Mouse (Mus musculus): ENCODE data around the gene Ctsl. TPM values are rescaled to one million over a fixed set of nuclear protein-coding genes. Genes with fewer than 3 reads are reported as not detected.

Ctsl gene
- polyA plus RNA-seq, 1 experiment from 2014 or later: 1,193 TPM

DNA sequence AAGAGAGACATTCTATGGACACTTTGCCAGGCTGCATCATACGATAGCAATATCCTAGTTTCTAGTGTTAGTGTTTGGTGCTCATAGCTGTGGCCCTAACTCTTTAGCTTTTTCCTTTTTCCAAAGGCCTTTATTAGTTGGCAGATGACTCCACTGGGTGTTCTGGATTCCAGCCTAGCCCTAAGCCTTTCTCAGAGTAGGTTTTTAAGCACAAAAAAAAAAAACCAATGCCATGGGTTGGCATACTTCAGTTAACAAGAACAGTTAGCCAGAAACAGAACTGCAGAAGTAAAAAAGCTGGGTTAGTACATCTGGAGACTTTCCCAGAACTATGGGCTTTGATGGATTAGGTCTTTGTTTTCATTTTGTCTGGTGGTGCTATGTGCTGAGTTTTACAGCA, 12.2 kb downstream of the Ctsl start:
- no peak for TF ChIP-seq CTCF (IDR thresholded peaks at IDR 0.05; ENCODE audit: low read depth)
- no peak overlapping the region for H3K4me3 ChIP-seq (ENCODE audit: low read depth, low read length)
- 87% methylated on average over 1 of the region's 1 CpGs for WGBS
- no peak for ATAC-seq
- no peaks in the 10 kb centered on the region for H3K9me3 ChIP-seq (ENCODE audit: control insufficient read depth)
- H3K27me3 ChIP-seq (replicated peaks; ENCODE audit: control insufficient read depth, insufficient read depth, low read length): no peaks in the 10 kb centered on the region
- H3K36me3 ChIP-seq (ENCODE audit: control insufficient read depth, insufficient read depth): peaks cover 6% of the 10 kb centered on the region
- H3K27ac ChIP-seq (ENCODE audit: low read depth, low read length): no peak overlapping the region
- no peak overlapping the region for H3K4me2 ChIP-seq (replicated peaks; ENCODE audit: low read depth)
- no peaks in the 10 kb centered on the region for H3K4me1 ChIP-seq (replicated peaks; ENCODE audit: control insufficient read depth, insufficient read depth, low read length)
- no peak overlapping the region; the same call in 1 of the 2 replicates for H3K9ac ChIP-seq (ENCODE audit: low read depth, low read length)

DNA sequence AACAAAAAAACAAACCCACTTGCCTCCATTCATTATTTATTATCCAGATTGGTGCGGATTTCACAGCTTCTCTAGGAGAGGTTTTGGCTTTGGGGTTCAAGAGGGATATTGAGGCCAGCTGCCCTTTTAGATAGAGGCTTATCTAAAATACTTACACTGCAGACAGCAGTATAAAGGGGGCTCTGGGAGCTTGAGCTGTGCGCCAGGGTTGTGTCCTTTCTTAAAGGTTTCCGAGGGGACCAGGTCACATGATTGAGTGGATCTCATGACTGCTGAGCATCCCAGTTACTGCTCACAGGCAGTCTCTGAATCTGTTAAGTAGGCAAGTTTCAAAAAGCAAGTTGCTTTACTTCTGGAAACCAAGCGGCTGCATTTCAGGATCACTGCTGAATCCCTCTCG, 13.3 kb downstream of the Ctsl start:
- H3K27ac ChIP-seq (ENCODE audit: low read depth, low read length): no peak overlapping the region
- ATAC-seq: no peak
- H3K9me3 ChIP-seq (ENCODE audit: control insufficient read depth): no peaks in the 10 kb centered on the region
- no peak overlapping the region for H3K9ac ChIP-seq (ENCODE audit: low read depth, low read length)
- peaks cover 4% of the 10 kb centered on the region; the same call in 1 of the 2 replicates for H3K36me3 ChIP-seq (ENCODE audit: control insufficient read depth, insufficient read depth)
- H3K4me1 ChIP-seq (replicated peaks; ENCODE audit: control insufficient read depth, insufficient read depth, low read length): no peaks in the 10 kb centered on the region
- no peak for TF ChIP-seq CTCF (IDR thresholded peaks at IDR 0.05; ENCODE audit: low read depth)
- H3K27me3 ChIP-seq (replicated peaks; ENCODE audit: control insufficient read depth, insufficient read depth, low read length): no peaks in the 10 kb centered on the region
- no peak overlapping the region for H3K4me3 ChIP-seq (ENCODE audit: low read depth, low read length)
- H3K4me2 ChIP-seq (replicated peaks; ENCODE audit: low read depth): no peak overlapping the region
- WGBS: 74% methylated on average over 5 of the region's 5 CpGs

DNA sequence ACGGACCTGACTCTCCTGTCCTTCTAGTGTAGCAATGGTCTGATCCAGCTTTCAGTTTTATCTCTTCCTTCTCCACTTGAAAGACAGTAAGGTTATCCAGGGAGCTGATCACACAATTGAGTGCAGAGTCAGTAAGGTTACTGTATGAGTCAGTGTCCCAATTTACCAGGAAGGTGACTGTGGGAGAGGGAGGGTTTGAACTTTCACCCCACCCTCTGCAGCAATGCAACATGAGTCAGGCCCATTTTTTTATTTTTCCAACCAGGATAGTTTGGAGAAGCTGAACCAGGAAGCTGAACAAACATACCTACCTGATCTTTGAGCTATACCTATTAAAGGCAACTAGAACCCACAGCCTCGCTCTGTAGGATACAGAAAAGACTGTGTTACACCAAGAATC, 21.2 kb downstream of the Ctsl start:
- H3K27ac ChIP-seq (ENCODE audit: low read depth, low read length): no peak overlapping the region
- H3K4me3 ChIP-seq (ENCODE audit: low read depth, low read length): no peak overlapping the region
- no peaks in the 10 kb centered on the region for H3K36me3 ChIP-seq (ENCODE audit: control insufficient read depth, insufficient read depth)
- peak; percentile 86 for ATAC-seq
- WGBS: 56% methylated on average over 2 of the region's 2 CpGs
- H3K27me3 ChIP-seq (replicated peaks; ENCODE audit: control insufficient read depth, insufficient read depth, low read length): no peaks in the 10 kb centered on the region
- no peak for TF ChIP-seq CTCF (IDR thresholded peaks at IDR 0.05; ENCODE audit: low read depth)
- H3K9me3 ChIP-seq (ENCODE audit: control insufficient read depth): no peaks in the 10 kb centered on the region
- H3K4me2 ChIP-seq (replicated peaks; ENCODE audit: low read depth): no peak overlapping the region
- no peaks in the 10 kb centered on the region for H3K4me1 ChIP-seq (replicated peaks; ENCODE audit: control insufficient read depth, insufficient read depth, low read length)
- H3K9ac ChIP-seq (ENCODE audit: low read depth, low read length): no peak overlapping the region

DNA sequence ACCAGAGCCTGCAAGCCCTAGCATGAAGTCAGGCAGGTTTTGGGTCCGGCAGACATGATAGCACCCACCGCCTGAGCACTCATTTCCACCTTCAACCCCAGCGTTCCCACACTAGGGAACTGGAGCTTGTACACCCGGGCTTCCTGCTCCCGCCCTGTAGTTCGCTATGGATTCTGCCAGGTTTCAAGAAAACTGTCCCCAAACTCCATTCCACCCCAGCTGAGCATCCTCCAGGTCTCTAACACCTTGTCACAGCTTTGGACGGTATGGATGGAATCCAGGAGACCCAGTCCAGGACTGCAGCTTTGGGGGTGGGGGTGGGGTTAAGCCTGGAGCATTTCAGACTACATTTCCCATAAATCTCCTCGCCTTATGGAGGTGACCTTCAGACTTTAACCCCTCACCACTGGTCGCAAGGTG, 26.6 kb downstream of the Ctsl start:
- H3K36me3 ChIP-seq (ENCODE audit: control insufficient read depth, insufficient read depth): no peaks in the 10 kb centered on the region
- peak; percentile 74 for ATAC-seq
- no peaks in the 10 kb centered on the region for H3K4me1 ChIP-seq (replicated peaks; ENCODE audit: control insufficient read depth, insufficient read depth, low read length)
- H3K27me3 ChIP-seq (replicated peaks; ENCODE audit: control insufficient read depth, insufficient read depth, low read length): no peaks in the 10 kb centered on the region
- 3% methylated on average over 9 of the region's 9 CpGs for WGBS
- H3K4me3 ChIP-seq (ENCODE audit: low read depth, low read length): peak overlapping the region; percentile 44
- H3K9me3 ChIP-seq (ENCODE audit: control insufficient read depth): no peaks in the 10 kb centered on the region
- TF ChIP-seq CTCF (IDR thresholded peaks at IDR 0.05; ENCODE audit: low read depth): no peak
- H3K27ac ChIP-seq (ENCODE audit: low read depth, low read length): no peak overlapping the region
- peak overlapping the region; percentile 43 for H3K9ac ChIP-seq (ENCODE audit: low read depth, low read length)
- peak overlapping the region; percentile 71 for H3K4me2 ChIP-seq (replicated peaks; ENCODE audit: low read depth)

DNA sequence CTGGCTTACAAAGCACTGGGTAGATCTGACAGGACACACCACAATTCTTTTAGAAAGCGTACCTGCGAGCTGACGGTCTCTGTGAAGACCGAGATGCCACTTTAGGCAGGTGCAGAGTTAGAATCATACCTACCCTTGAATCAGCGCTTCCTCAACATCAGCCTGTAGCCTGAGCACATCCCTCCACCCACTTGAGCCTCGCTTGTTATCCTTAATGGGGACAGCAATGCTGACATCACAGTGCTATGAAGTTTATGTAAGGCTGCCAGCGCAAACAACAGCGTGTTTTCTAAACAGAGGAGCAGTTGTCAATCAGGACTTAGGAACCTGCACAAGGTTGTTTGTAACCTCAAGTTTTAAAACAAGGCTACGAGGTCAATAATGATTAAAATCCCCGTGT, 27.1 kb downstream of the Ctsl start:
- Histone ChIP-seq H3K27ac (ENCODE audit: low read depth, low read length) (no peak overlapping the region), H3K9ac (ENCODE audit: low read depth, low read length) (peak overlapping the region; percentile 43), H3K27me3 (replicated peaks; ENCODE audit: control insufficient read depth, insufficient read depth, low read length) (no peaks in the 10 kb centered on the region), H3K9me3 (ENCODE audit: control insufficient read depth) (no peaks in the 10 kb centered on the region), H3K36me3 (ENCODE audit: control insufficient read depth, insufficient read depth) (no peaks in the 10 kb centered on the region), H3K4me2 (replicated peaks; ENCODE audit: low read depth) (peak overlapping the region; percentile 71), H3K4me1 (replicated peaks; ENCODE audit: control insufficient read depth, insufficient read depth, low read length) (no peaks in the 10 kb centered on the region), H3K4me3 (ENCODE audit: low read depth, low read length) (peak overlapping the region; percentile 44)
- WGBS: 19% methylated on average over 10 of the region's 10 CpGs
- no peak for ATAC-seq
- no peak for TF ChIP-seq CTCF (IDR thresholded peaks at IDR 0.05; ENCODE audit: low read depth)

DNA sequence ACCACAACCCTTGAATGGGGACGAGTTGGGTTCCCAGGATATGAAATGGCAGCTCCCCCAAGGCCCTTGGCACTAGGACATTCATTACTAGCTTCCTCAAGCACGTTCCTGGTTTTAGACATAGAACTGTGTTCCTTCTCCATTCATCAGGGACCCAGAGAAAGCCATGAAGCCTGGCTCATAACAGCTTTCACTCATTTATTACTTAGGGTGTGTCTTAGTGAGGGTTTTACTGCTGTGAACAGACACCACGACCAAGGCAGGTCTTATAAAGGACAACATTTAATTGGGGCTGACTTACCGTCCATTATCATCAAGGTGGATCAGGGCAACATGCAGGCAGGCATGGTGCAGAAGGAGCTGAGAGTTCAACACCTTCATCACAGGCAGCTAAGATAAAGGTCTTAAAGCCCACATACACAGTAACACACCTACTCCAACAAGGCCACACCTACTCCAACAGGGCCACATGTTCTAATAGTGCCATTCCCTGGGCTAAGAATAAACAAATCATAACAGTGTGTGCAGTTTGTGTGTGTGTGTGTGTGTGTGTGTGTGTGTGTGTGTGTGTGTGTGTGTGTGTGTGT, 35.1 kb downstream of the Ctsl start:
- Histone ChIP-seq H3K4me3 (ENCODE audit: low read depth, low read length) (no peak overlapping the region), H3K36me3 (ENCODE audit: control insufficient read depth, insufficient read depth) (no peaks in the 10 kb centered on the region), H3K4me1 (replicated peaks; ENCODE audit: control insufficient read depth, insufficient read depth, low read length) (no peaks in the 10 kb centered on the region), H3K27ac (ENCODE audit: low read depth, low read length) (no peak overlapping the region), H3K27me3 (replicated peaks; ENCODE audit: control insufficient read depth, insufficient read depth, low read length) (no peaks in the 10 kb centered on the region), H3K9ac (ENCODE audit: low read depth, low read length) (no peak overlapping the region), H3K4me2 (replicated peaks; ENCODE audit: low read depth) (no peak overlapping the region), H3K9me3 (ENCODE audit: control insufficient read depth) (no peaks in the 10 kb centered on the region)
- 37% methylated on average over 4 of the region's 4 CpGs for WGBS
- TF ChIP-seq CTCF (IDR thresholded peaks at IDR 0.05; ENCODE audit: low read depth): no peak
- peak; percentile 45; the same call in 1 of the 2 replicates for ATAC-seq

DNA sequence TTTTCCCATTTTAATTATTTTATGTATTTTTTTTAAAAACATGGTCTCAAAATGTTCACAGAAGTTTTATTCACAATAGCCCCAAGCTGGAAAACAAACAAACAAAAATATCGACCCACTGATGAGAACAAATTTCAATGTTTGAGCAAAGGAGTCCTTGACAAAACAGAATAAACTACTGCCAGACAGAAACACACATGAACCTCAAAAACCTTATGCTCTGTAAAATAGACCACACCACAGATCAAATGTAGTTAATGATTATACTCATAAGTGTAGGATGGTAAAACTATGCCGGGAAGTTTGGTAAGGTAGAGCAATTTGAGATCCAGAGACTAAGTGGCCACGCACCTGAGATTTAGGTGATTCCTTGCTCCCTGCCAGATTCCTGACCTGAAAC, 37.6 kb downstream of the Ctsl start:
- Histone ChIP-seq H3K27me3 (replicated peaks; ENCODE audit: control insufficient read depth, insufficient read depth, low read length) (no peaks in the 10 kb centered on the region), H3K4me2 (replicated peaks; ENCODE audit: low read depth) (no peak overlapping the region), H3K4me1 (replicated peaks; ENCODE audit: control insufficient read depth, insufficient read depth, low read length) (no peaks in the 10 kb centered on the region), H3K27ac (ENCODE audit: low read depth, low read length) (no peak overlapping the region), H3K9ac (ENCODE audit: low read depth, low read length) (no peak overlapping the region), H3K9me3 (ENCODE audit: control insufficient read depth) (no peaks in the 10 kb centered on the region), H3K36me3 (ENCODE audit: control insufficient read depth, insufficient read depth) (no peaks in the 10 kb centered on the region), H3K4me3 (ENCODE audit: low read depth, low read length) (no peak overlapping the region)
- no peak for ATAC-seq
- TF ChIP-seq CTCF (IDR thresholded peaks at IDR 0.05; ENCODE audit: low read depth): no peak
- 58% methylated on average over 3 of the region's 3 CpGs for WGBS
